Mouse (Mus musculus): ENCODE data around the gene Clpx. TPM values are rescaled to one million over a fixed set of nuclear protein-coding genes. Genes with fewer than 3 reads are reported as not detected.
A peak's percentile ranks its signal among the peaks of the same experiment; 100 is the strongest.
"Not testable (repeated sequence)": the region's sequence is repeated elsewhere in the genome, so short reads cannot be mapped to it uniquely, and the experiment has no call there.

The Clpx gene
- total and polyA plus RNA-seq, 3 experiments, result 18.0 to 114 (median 98.8) TPM

- Histone ChIP-seq H3K36me3 (ENCODE audit: control insufficient read depth, insufficient read depth, low read length) (no peaks in the 10 kb centered on the region), H3K9ac (ENCODE audit: low read depth, low read length) (no peak overlapping the region), H3K27me3 (ENCODE audit: control insufficient read depth, insufficient read depth, low read length) (no peaks in the 10 kb centered on the region), H3K79me2 (replicated peaks; ENCODE audit: control insufficient read depth, insufficient read depth, low read length) (no peaks in the 10 kb centered on the region), H3K4me3 (no peak overlapping the region), H3K27ac (peak overlapping the region; percentile 55; the same call in 1 of the 2 replicates), H3K4me1 (ENCODE audit: control insufficient read depth, insufficient read depth, low read length) (peaks cover 2% of the 10 kb centered on the region; the same call in 1 of the 2 replicates)
- TF ChIP-seq CTCF (IDR thresholded peaks at IDR 0.05) (peak; percentile 25; the same call in 1 of the 2 replicates), EP300 (IDR thresholded peaks at IDR 0.05; ENCODE audit: insufficient read depth, low read depth, low read length) (0 out of 2 replicates have a peak, but pooled peaks have one; percentile 9), POLR2A (IDR thresholded peaks at IDR 0.05; ENCODE audit: insufficient read depth, low read depth, low read length) (no peak)
- intact Hi-C loops (cut with DNase I), result loop anchor here (1.0 to 5.0 kb wide), 4 partner anchors 22 to 149 kb away; no protein-coding TSS in a partner anchor
- DNase-seq, result peak in 1 of 2 experiments; percentile 39
- WGBS, result 61% methylated on average over 5 of the region's 5 CpGs
Measured at GRCm38 (mm10) chr9:65281536-65282151, 12.4 kb upstream of the Clpx start.

GRCm38 (mm10) chr9:65283301-65283700 lies 10.8 kb upstream of the Clpx start:
- no peak for DNase-seq
- Histone ChIP-seq H3K36me3 (ENCODE audit: control insufficient read depth, insufficient read depth, low read length) (no peaks in the 10 kb centered on the region), H3K4me3 (no peak overlapping the region), H3K27ac (no peak overlapping the region), H3K79me2 (replicated peaks; ENCODE audit: control insufficient read depth, insufficient read depth, low read length) (no peaks in the 10 kb centered on the region), H3K9ac (ENCODE audit: low read depth, low read length) (no peak overlapping the region), H3K27me3 (ENCODE audit: control insufficient read depth, insufficient read depth, low read length) (no peaks in the 10 kb centered on the region), H3K4me1 (ENCODE audit: control insufficient read depth, insufficient read depth, low read length) (peaks cover 2% of the 10 kb centered on the region; the same call in 1 of the 2 replicates)
- 5% methylated on average over 3 of the region's 3 CpGs for WGBS
- TF ChIP-seq CTCF (IDR thresholded peaks at IDR 0.05) (peak; percentile 70), POLR2A (IDR thresholded peaks at IDR 0.05; ENCODE audit: insufficient read depth, low read depth, low read length) (no peak)
- intact Hi-C loops (cut with DNase I), result loop anchor here (2.0 to 5.0 kb wide), 3 partner anchors 56 to 150 kb away; no protein-coding TSS in a partner anchor

GRCm38 (mm10) chr9:65288252-65288651 lies 5.8 kb upstream of the Clpx start:
- H3K27me3 ChIP-seq (ENCODE audit: control insufficient read depth, insufficient read depth, low read length); DNase-seq; H3K27ac ChIP-seq; H3K36me3 ChIP-seq (ENCODE audit: control insufficient read depth, insufficient read depth, low read length); H3K9ac ChIP-seq (ENCODE audit: low read depth, low read length); H3K4me1 ChIP-seq (ENCODE audit: control insufficient read depth, insufficient read depth, low read length); intact Hi-C loops (cut with DNase I); H3K79me2 ChIP-seq (replicated peaks; ENCODE audit: control insufficient read depth, insufficient read depth, low read length); H3K4me3 ChIP-seq: not testable (repeated sequence)
- 54% methylated on average over 5 of the region's 5 CpGs for WGBS

- no peak for DNase-seq
- Histone ChIP-seq H3K27ac (no peak overlapping the region), H3K4me3 (no peak overlapping the region), H3K9ac (ENCODE audit: low read depth, low read length) (no peak overlapping the region), H3K79me2 (replicated peaks; ENCODE audit: control insufficient read depth, insufficient read depth, low read length) (no peaks in the 10 kb centered on the region), H3K27me3 (ENCODE audit: control insufficient read depth, insufficient read depth, low read length) (no peaks in the 10 kb centered on the region), H3K4me1 (ENCODE audit: control insufficient read depth, insufficient read depth, low read length) (no peaks in the 10 kb centered on the region), H3K36me3 (ENCODE audit: control insufficient read depth, insufficient read depth, low read length) (no peaks in the 10 kb centered on the region; the same call in 1 of the 2 replicates)
- no peak for TF ChIP-seq EP300 (IDR thresholded peaks at IDR 0.05; ENCODE audit: insufficient read depth, low read depth, low read length)
- TF ChIP-seq POLR2A (IDR thresholded peaks at IDR 0.05; ENCODE audit: insufficient read depth, low read depth, low read length), result no peak
- TF ChIP-seq CTCF (IDR thresholded peaks at IDR 0.05), result no peak
- 92% methylated on average over 4 of the region's 4 CpGs for WGBS
- intact Hi-C loops (cut with DNase I), result loop anchor here (5.0 kb wide), 1 partner anchor 57 kb away; the partner anchor contains the start of gene Pdcd7
Measured at GRCm38 (mm10) chr9:65289988-65290387, 4.1 kb upstream of the Clpx start.

GRCm38 (mm10) chr9:65292421-65292820 lies 1.6 kb upstream of the Clpx start:
- DNase-seq, result no peak
- no peak for TF ChIP-seq POLR2A (IDR thresholded peaks at IDR 0.05; ENCODE audit: insufficient read depth, low read depth, low read length)
- TF ChIP-seq EP300 (IDR thresholded peaks at IDR 0.05; ENCODE audit: insufficient read depth, low read depth, low read length), result no peak
- TF ChIP-seq CTCF (IDR thresholded peaks at IDR 0.05), result no peak
- WGBS, result 77% methylated on average over 3 of the region's 3 CpGs
- Histone ChIP-seq H3K4me1 (ENCODE audit: control insufficient read depth, insufficient read depth, low read length) (no peaks in the 10 kb centered on the region), H3K4me3 (no peak overlapping the region), H3K36me3 (ENCODE audit: control insufficient read depth, insufficient read depth, low read length) (peaks cover 6% of the 10 kb centered on the region), H3K9ac (ENCODE audit: low read depth, low read length) (no peak overlapping the region), H3K79me2 (replicated peaks; ENCODE audit: control insufficient read depth, insufficient read depth, low read length) (no peaks in the 10 kb centered on the region), H3K27me3 (ENCODE audit: control insufficient read depth, insufficient read depth, low read length) (no peaks in the 10 kb centered on the region), H3K27ac (no peak overlapping the region)
- intact Hi-C loops (cut with DNase I), result loop anchor here (5.0 kb wide), 1 partner anchor 55 kb away; the partner anchor contains the start of gene Pdcd7

- intact Hi-C loops (cut with DNase I), result loop anchor here (5.0 kb wide), 1 partner anchor 54 kb away; the partner anchor contains the start of gene Pdcd7
- no peak for DNase-seq
- peaks cover 2% of the 10 kb centered on the region; the same call in 1 of the 2 replicates for H3K79me2 ChIP-seq (replicated peaks; ENCODE audit: control insufficient read depth, insufficient read depth, low read length)
Measured at GRCm38 (mm10) chr9:65293119-65293518, 941 bp upstream of the Clpx start.

More at GRCm38 (mm10) chr9:65293119-65293518, 941 bp upstream of the Clpx start:
- H3K4me1 ChIP-seq (ENCODE audit: control insufficient read depth, insufficient read depth, low read length), result no peaks in the 10 kb centered on the region
- peak overlapping the region; percentile 96 for H3K27ac ChIP-seq
- H3K4me3 ChIP-seq, result peak overlapping the region; percentile 94
- H3K9ac ChIP-seq (ENCODE audit: low read depth, low read length), result peak overlapping the region; percentile 79
- 9% methylated on average over 5 of the region's 5 CpGs for WGBS
- H3K36me3 ChIP-seq (ENCODE audit: control insufficient read depth, insufficient read depth, low read length), result peaks cover 6% of the 10 kb centered on the region
- TF ChIP-seq POLR2A (IDR thresholded peaks at IDR 0.05; ENCODE audit: insufficient read depth, low read depth, low read length) (no peak), CTCF (IDR thresholded peaks at IDR 0.05) (no peak), EP300 (IDR thresholded peaks at IDR 0.05; ENCODE audit: insufficient read depth, low read depth, low read length) (no peak)
- no peaks in the 10 kb centered on the region for H3K27me3 ChIP-seq (ENCODE audit: control insufficient read depth, insufficient read depth, low read length)

Data from heart, adult 2 months (tissue).